Mouse (Mus musculus) liver, embryonic 16.5 days (tissue): Measurements from ENCODE around the gene Prg3. TPM values are rescaled to one million over a fixed set of nuclear protein-coding genes. Genes with fewer than 3 reads are reported as not detected.
A peak's percentile ranks its signal among the peaks of the same experiment; 100 is the strongest.

Source experiments
- ATAC-seq: fragments of 200-750 bp; cut with Nextera tagmentation; 2 replicates; pipeline ENCODE4 v1.8.0; 2017; ENCODE audit warnings: low read depth, mild to moderate bottlenecking, moderate number of reproducible peaks, moderate library complexity
- H3K27ac ChIP-seq: fragments of 300-500 bp; sonication (generic); 2 replicates; pipeline ENCODE4 v1.5.1; 2014; ENCODE audit warnings: mild to moderate bottlenecking, low read length
- H3K27me3 ChIP-seq: fragments of 300-500 bp; sonication (generic); 2 replicates; pipeline ENCODE4 v1.6.1; 2014; ENCODE audit warnings: low read depth, low read length, mixed read lengths; ENCODE audit not compliant: control insufficient read depth, insufficient read depth
- H3K36me3 ChIP-seq: fragments of 300-500 bp; sonication (generic); 2 replicates; pipeline ENCODE4 v1.6.1; 2014; ENCODE audit warnings: mild to moderate bottlenecking; ENCODE audit not compliant: control insufficient read depth, insufficient read depth
- H3K4me1 ChIP-seq: fragments of 300-500 bp; sonication (generic); 2 replicates; pipeline ENCODE4 v1.6.1; 2014; ENCODE audit warnings: low read depth, low read length, mixed read lengths; ENCODE audit not compliant: control insufficient read depth
- H3K4me2 ChIP-seq: fragments of 300-500 bp; sonication (generic); 2 replicates; pipeline ENCODE4 v1.6.1; 2014; ENCODE audit warnings: low read depth, low read length, mixed read lengths
- H3K4me3 ChIP-seq: fragments of 300-500 bp; sonication (generic); 2 replicates; pipeline ENCODE4 v1.5.1; 2014; ENCODE audit warnings: low read depth, mild to moderate bottlenecking, low read length
- H3K9ac ChIP-seq: fragments of 300-500 bp; sonication (generic); 2 replicates; pipeline ENCODE4 v1.6.1; 2014; ENCODE audit warnings: low read depth, low read length
- H3K9me3 ChIP-seq: fragments of 300-500 bp; sonication (generic); replicated peaks from 2 replicates; pipeline ENCODE4 v1.6.1; 2016; ENCODE audit warnings: low read length; ENCODE audit not compliant: control insufficient read depth
- WGBS: fragments of 180-500 bp; shearing (Covaris S2); extraction: QIAGEN DNeasy Blood & Tissue Kit; methylation state at CpG from one replicate; pipeline ENCODE4 v1.1.7; 2014; ENCODE audit not compliant: insufficient replicate concordance; 5-methylcytosine and 5-hydroxymethylcytosine counted together
- polyA plus RNA-seq: library from polyadenylated mRNA; unstranded; fragments of >200 nt; fragmentation: Nextera tagmentation; extraction: Ambion mirVana; gene quantifications from 2 replicates; pipeline ENCODE4 v1.2.1, GENCODE M21; 2015

The Prg3 gene
- polyA plus RNA-seq, 1 experiment from 2014 or later = 5.0 TPM

- 92% methylated on average over 8 of the region's 8 CpGs for WGBS
- H3K4me1 ChIP-seq = peaks cover 9% of the 10 kb centered on the region
- H3K27me3 ChIP-seq = no peaks in the 10 kb centered on the region
- H3K4me3 ChIP-seq = no peak overlapping the region
- no peak for ATAC-seq
- H3K9me3 ChIP-seq = no peaks in the 10 kb centered on the region
- H3K27ac ChIP-seq = no peak overlapping the region
- H3K4me2 ChIP-seq = no peak overlapping the region
- peaks cover 94% of the 10 kb centered on the region for H3K36me3 ChIP-seq
- no peak overlapping the region for H3K9ac ChIP-seq
Measured at GRCm38 (mm10) chr2:84951027-84951426, 37.0 kb upstream of the Prg3 start.

DNA sequence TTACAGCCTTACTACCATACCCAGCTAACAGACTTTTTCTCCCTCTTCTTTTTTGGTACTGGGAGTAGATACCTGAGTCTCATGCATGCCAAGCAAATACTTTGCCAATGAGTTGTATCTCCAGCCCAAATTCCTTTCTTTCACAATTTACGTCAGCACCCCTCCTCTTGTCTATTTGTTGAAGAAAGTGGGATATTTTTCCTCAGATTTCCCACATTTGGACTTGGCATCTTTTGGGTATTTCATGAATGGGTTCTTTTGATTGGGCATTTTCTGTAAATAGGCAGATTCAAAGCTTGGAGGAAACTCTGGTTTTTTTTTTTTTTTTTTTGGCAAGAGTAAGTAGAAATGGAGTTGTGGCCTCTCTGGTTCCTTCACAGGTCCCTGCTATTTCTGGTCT is 35.8 kb upstream of the Prg3 start:
- ATAC-seq = no peak
- H3K27me3 ChIP-seq = no peaks in the 10 kb centered on the region
- H3K4me3 ChIP-seq = no peak overlapping the region
- no peaks in the 10 kb centered on the region for H3K9me3 ChIP-seq
- H3K4me2 ChIP-seq = no peak overlapping the region
- H3K9ac ChIP-seq = no peak overlapping the region
- 95% methylated on average over 1 of the region's 1 CpGs for WGBS
- no peaks in the 10 kb centered on the region; the same call in 1 of the 2 replicates for H3K4me1 ChIP-seq
- H3K36me3 ChIP-seq = peaks cover 93% of the 10 kb centered on the region
- H3K27ac ChIP-seq = no peak overlapping the region

GRCm38 (mm10) chr2:84952693-84953092 is 35.3 kb upstream of the Prg3 start:
- peaks cover 93% of the 10 kb centered on the region for H3K36me3 ChIP-seq
- WGBS = 83% methylated on average over 4 of the region's 4 CpGs
- no peaks in the 10 kb centered on the region for H3K27me3 ChIP-seq
- H3K9me3 ChIP-seq = no peaks in the 10 kb centered on the region
- H3K4me2 ChIP-seq = no peak overlapping the region
- no peaks in the 10 kb centered on the region; the same call in 1 of the 2 replicates for H3K4me1 ChIP-seq
- no peak overlapping the region for H3K9ac ChIP-seq
- ATAC-seq = no peak
- no peak overlapping the region for H3K4me3 ChIP-seq
- no peak overlapping the region for H3K27ac ChIP-seq

DNA sequence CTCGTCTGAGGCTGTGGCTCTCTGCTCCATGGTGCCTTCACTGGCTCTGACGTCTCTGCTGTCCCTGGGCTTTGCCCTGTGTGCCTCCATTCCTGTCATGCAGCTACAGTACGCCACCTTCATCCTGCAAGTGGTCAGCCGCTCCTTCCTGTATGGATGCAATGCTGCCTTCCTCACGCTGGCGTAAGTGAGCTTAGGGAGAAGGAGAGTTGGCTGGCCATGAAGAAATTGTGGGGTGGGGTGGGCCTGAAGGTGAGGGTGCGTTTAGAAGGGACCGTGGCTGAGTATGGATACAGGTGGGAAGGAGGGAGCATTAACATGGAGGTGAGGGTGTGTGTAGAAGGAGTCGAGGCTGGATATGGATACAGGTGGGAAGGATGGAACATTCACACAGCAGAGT is 32.6 kb upstream of the Prg3 start:
- H3K9ac ChIP-seq = no peak overlapping the region
- no peak overlapping the region for H3K27ac ChIP-seq
- H3K4me2 ChIP-seq = no peak overlapping the region
- peaks cover 82% of the 10 kb centered on the region for H3K36me3 ChIP-seq
- H3K9me3 ChIP-seq = no peaks in the 10 kb centered on the region
- H3K4me3 ChIP-seq = no peak overlapping the region
- no peaks in the 10 kb centered on the region; the same call in 1 of the 2 replicates for H3K4me1 ChIP-seq
- H3K27me3 ChIP-seq = no peaks in the 10 kb centered on the region
- no peak for ATAC-seq
- 87% methylated on average over 9 of the region's 9 CpGs for WGBS

- Histone ChIP-seq H3K27me3 (no peaks in the 10 kb centered on the region), H3K27ac (no peak overlapping the region), H3K9me3 (no peaks in the 10 kb centered on the region), H3K9ac (no peak overlapping the region), H3K4me1 (no peaks in the 10 kb centered on the region; the same call in 1 of the 2 replicates), H3K36me3 (peaks cover 73% of the 10 kb centered on the region), H3K4me2 (no peak overlapping the region), H3K4me3 (no peak overlapping the region)
- ATAC-seq = peak; percentile 67
- 49% methylated on average over 5 of the region's 5 CpGs for WGBS
Measured at GRCm38 (mm10) chr2:84956274-84956673, 31.7 kb upstream of the Prg3 start.

DNA sequence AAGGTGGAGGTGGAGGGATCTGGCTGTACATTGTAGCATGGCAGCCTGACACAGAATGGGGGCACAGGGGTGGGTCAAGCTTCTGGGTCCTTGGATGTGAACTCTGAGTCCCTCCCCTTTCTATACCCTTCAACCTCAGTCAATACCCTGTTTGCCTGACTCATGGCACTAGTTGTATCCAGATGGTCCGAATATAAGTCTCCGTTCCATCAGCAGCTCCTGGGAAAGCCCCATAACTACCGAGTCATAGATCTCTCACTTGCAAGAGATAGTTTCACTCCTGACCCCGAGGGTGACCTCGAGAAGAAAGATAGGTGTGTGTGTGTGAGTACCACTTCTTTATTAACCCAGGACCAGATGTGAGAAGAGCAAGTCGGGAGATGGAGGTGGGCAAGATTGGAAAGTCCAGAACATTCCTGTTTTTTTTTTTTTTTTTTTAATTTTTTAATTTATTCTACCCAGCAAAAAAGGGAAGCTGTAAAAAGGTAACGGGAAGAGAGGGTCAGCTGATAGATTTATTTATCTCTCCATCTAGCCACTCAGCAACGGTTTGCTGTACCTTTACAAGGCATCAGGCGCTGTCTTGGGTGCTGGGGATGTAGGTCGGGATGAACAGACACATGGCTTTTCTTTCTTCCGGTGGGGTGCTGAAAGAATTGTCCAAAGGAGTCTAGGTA is 29.3 kb upstream of the Prg3 start:
- H3K9me3 ChIP-seq = no peaks in the 10 kb centered on the region
- no peak for ATAC-seq
- H3K4me2 ChIP-seq = no peak overlapping the region
- no peak overlapping the region for H3K27ac ChIP-seq
- H3K27me3 ChIP-seq = no peaks in the 10 kb centered on the region
- peaks cover 2% of the 10 kb centered on the region for H3K4me1 ChIP-seq
- H3K4me3 ChIP-seq = no peak overlapping the region
- no peak overlapping the region for H3K9ac ChIP-seq
- WGBS = 79% methylated on average over 11 of the region's 11 CpGs
- peaks cover 50% of the 10 kb centered on the region for H3K36me3 ChIP-seq

DNA sequence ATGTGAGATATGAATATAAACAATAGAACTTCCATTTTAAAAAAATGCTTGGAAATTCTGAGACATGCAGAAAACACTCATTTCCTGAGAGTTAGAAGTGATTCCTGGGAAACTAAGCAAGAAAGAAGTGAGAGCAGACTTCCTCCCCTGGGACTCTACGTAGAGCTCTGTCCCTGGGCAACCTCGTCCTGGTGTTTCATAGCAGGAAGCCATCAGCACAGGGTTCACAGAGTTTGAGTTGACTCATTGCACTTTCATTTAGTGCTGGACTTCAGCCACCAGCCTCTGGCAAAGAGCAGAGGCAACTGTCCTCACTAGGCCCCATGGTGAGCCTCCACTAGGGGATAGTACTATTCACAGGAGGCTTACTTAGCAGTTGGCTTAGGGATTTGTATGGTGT is 26.7 kb upstream of the Prg3 start:
- 63% methylated on average over 2 of the region's 2 CpGs for WGBS
- no peak overlapping the region for H3K4me2 ChIP-seq
- H3K4me1 ChIP-seq = peaks cover 2% of the 10 kb centered on the region
- no peaks in the 10 kb centered on the region for H3K27me3 ChIP-seq
- H3K9me3 ChIP-seq = no peaks in the 10 kb centered on the region
- H3K36me3 ChIP-seq = peaks cover 29% of the 10 kb centered on the region
- no peak overlapping the region for H3K9ac ChIP-seq
- no peak overlapping the region for H3K4me3 ChIP-seq
- peak overlapping the region; percentile 5; the same call in 1 of the 2 replicates for H3K27ac ChIP-seq
- ATAC-seq = peak; percentile 60

DNA sequence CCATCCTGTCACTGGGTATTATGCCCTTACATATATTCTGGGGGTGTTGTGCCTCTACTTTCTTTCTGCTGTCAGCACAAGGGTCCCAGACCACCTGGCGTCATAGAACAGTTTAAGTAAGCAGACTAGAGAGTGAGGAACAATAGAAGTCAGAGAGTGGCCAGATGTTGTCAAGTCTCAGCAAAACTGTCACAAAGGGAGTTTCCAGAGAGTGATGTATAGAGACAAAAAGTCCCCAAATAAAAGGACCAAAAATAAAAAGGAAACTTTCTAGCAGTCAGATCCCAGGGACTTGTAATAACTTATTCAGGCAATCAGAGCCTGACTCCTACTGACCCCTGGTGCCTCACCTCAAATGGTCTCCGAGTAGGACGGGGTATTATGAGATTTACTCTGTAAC is 26.1 kb upstream of the Prg3 start:
- H3K9ac ChIP-seq = no peak overlapping the region
- H3K36me3 ChIP-seq = peaks cover 24% of the 10 kb centered on the region
- ATAC-seq = no peak
- no peaks in the 10 kb centered on the region for H3K27me3 ChIP-seq
- H3K9me3 ChIP-seq = no peaks in the 10 kb centered on the region
- H3K27ac ChIP-seq = no peak overlapping the region
- H3K4me1 ChIP-seq = peaks cover 2% of the 10 kb centered on the region
- 89% methylated on average over 3 of the region's 3 CpGs for WGBS
- no peak overlapping the region for H3K4me2 ChIP-seq
- no peak overlapping the region for H3K4me3 ChIP-seq

GRCm38 (mm10) chr2:84962906-84963507 is 25.0 kb upstream of the Prg3 start:
- no peaks in the 10 kb centered on the region for H3K27me3 ChIP-seq
- no peak for ATAC-seq
- H3K9me3 ChIP-seq = no peaks in the 10 kb centered on the region
- H3K4me2 ChIP-seq = no peak overlapping the region
- peaks cover 13% of the 10 kb centered on the region for H3K36me3 ChIP-seq
- H3K4me1 ChIP-seq = peaks cover 2% of the 10 kb centered on the region
- 0 out of 2 replicates have a peak overlapping the region, but pooled peaks have one; percentile 7 for H3K27ac ChIP-seq
- 51% methylated on average over 6 of the region's 6 CpGs for WGBS
- no peak overlapping the region for H3K9ac ChIP-seq
- no peak overlapping the region for H3K4me3 ChIP-seq
